Mouse (Mus musculus) kidney, postnatal 0 days (tissue): ENCODE measurements at regions not wholly inside any gene's neighbourhood (a gene's known extent, or its start where the extent isn't known, plus 50 kb on each side); places are given as distances from the start of the nearest gene placed in this dataset.

ENCODE experiments used
- ATAC-seq: fragments of 200-750 bp; cut with Nextera tagmentation; replicated peaks from 2 replicates; pipeline ENCODE4 v1.8.0; 2017; ENCODE audit warnings: low read depth, moderate number of reproducible peaks, moderate TSS enrichment, moderate library complexity; ENCODE audit not compliant: low FRiP score
- DNase-seq: peaks from one replicate; pipeline ENCODE4 v3.0.0-alpha.2; 2016; ENCODE audit warnings: low spot score
- H3K27ac ChIP-seq: fragments of 300-500 bp; sonication (generic); 2 replicates; pipeline ENCODE4 v1.5.1; 2014; ENCODE audit warnings: mild to moderate bottlenecking
- H3K27me3 ChIP-seq: fragments of 300-500 bp; sonication (generic); 2 replicates; pipeline ENCODE4 v1.6.1; 2014; ENCODE audit warnings: low read length, mixed read lengths; ENCODE audit not compliant: insufficient read depth
- H3K36me3 ChIP-seq: fragments of 300-500 bp; sonication (generic); 2 replicates; pipeline ENCODE4 v1.6.1; 2014; ENCODE audit warnings: low read length, mixed read lengths; ENCODE audit not compliant: insufficient read depth
- H3K4me1 ChIP-seq: fragments of 300-500 bp; sonication (generic); replicated peaks from 2 replicates; pipeline ENCODE4 v1.6.1; 2014; ENCODE audit warnings: antibody characterized with exemption, low read length, mixed read lengths; ENCODE audit not compliant: insufficient read depth
- H3K4me2 ChIP-seq: fragments of 300-500 bp; sonication (generic); 2 replicates; pipeline ENCODE4 v1.6.1; 2014; ENCODE audit warnings: mild to moderate bottlenecking, low read length, moderate library complexity, mixed read lengths
- H3K4me3 ChIP-seq: fragments of 300-500 bp; sonication (generic); replicated peaks from 2 replicates; pipeline ENCODE4 v1.5.1; 2014; ENCODE audit warnings: low read depth, low read length
- H3K9ac ChIP-seq: fragments of 300-500 bp; sonication (generic); 2 replicates; pipeline ENCODE4 v1.6.1; 2014; ENCODE audit warnings: low read depth, low read length
- H3K9me3 ChIP-seq: fragments of 300-500 bp; sonication (generic); replicated peaks from 2 replicates; pipeline ENCODE4 v1.6.1; 2016; ENCODE audit warnings: low read length, inconsistent platforms, mixed read lengths
- CTCF ChIP-seq: IDR thresholded peaks from 2 replicates; pipeline ENCODE4 v1.5.1; 2016; ENCODE audit warnings: antibody characterized with exemption, low read depth, mild to moderate bottlenecking, moderate library complexity
- WGBS: fragments of 180-500 bp; shearing (Covaris S2); extraction: QIAGEN DNeasy Blood & Tissue Kit; methylation state at CpG from one replicate; pipeline ENCODE4 v1.1.7; 2014; 5-methylcytosine and 5-hydroxymethylcytosine counted together

DNA sequence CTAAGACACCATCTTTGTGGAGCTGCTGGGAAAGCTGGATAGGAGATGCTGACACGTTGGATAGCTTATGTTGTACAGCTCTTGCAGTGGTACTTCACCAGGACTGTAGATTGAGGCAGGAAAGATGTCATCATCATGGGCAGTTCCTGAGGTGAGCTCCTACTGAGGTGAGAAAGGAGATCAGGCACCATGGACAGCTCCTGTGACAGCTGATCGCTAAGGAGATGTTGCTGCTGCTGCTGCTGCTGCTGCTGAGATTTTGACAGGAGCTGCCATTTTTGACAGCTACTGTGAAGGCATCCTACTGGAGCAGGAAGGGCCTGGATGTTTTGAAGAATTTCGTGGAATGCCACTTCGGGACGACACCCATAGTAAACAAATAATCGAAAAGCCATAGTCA is 152.6 kb downstream of the Adam29 start:
- Histone ChIP-seq H3K36me3 (no peaks in the 10 kb centered on the region), H3K27me3 (no peaks in the 10 kb centered on the region), H3K9ac (no peak overlapping the region), H3K4me3 (no peak overlapping the region), H3K27ac (no peak overlapping the region), H3K4me1 (no peaks in the 10 kb centered on the region), H3K9me3 (no peaks in the 10 kb centered on the region), H3K4me2 (no peak overlapping the region)
- ATAC-seq = no peak
- no peak for TF ChIP-seq CTCF
- WGBS = 58% methylated on average over 6 of the region's 6 CpGs
- peak; percentile 19 for DNase-seq

- no peak for TF ChIP-seq CTCF
- Histone ChIP-seq H3K27ac (no peak overlapping the region), H3K4me3 (no peak overlapping the region), H3K4me1 (no peaks in the 10 kb centered on the region), H3K36me3 (no peaks in the 10 kb centered on the region), H3K4me2 (no peak overlapping the region), H3K27me3 (no peaks in the 10 kb centered on the region), H3K9ac (no peak overlapping the region), H3K9me3 (no peaks in the 10 kb centered on the region)
- 80% methylated on average over 5 of the region's 5 CpGs for WGBS
- no peak for ATAC-seq
- DNase-seq = no peak
Observed at GRCm38 (mm10) chr8:55724303-55725279, 182.2 kb downstream of the Adam29 start.

DNA sequence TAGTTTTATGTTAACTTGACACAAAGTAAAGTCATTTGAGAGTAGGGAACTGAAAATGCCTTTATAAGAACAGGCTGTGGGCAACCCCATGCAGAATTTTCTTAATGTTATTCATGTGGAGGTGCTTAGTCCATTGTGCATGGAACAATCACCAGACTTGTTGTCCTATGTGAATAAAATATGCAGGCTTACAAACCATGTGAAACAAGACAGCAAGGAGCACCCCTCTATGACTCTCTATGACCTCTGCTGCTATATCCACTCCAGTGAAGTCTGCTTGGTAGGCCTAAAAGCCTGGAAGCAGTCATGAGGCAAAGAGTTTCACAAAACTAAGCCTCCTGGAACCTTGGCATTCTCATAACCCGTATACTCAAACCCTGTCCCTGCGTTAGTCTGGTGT is 215.0 kb downstream of the Adam29 start:
- no peak overlapping the region for H3K9ac ChIP-seq
- ATAC-seq = no peak
- WGBS = 92% methylated on average over 2 of the region's 2 CpGs

DNA sequence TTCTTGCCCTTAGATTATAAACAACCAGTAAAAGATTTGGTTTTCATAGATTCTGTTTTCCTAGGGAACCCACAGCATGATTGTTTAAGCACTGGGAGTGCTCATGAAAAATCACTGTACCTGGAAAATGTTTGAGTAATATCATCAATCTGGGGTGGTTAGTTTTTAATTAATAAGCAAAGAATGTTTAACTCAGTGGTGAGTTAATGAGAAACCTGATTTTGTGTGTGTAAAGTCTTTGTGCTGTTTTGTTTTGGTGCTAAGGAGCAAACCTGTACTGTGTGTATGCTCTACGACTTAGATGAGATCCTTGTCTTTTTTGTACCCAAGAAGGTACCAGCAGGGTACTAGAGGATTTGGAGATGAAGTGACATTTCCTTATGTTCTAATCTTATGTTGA is 226.3 kb downstream of the Adam29 start:
- no peaks in the 10 kb centered on the region for H3K9me3 ChIP-seq
- no peak overlapping the region for H3K4me3 ChIP-seq
- ATAC-seq (no peak), DNase-seq (no peak)
- H3K27ac ChIP-seq = no peak overlapping the region
- 52% methylated on average over 1 of the region's 1 CpGs for WGBS
- H3K36me3 ChIP-seq = no peaks in the 10 kb centered on the region
- H3K4me2 ChIP-seq = no peak overlapping the region
- no peak overlapping the region for H3K9ac ChIP-seq
- no peak for TF ChIP-seq CTCF
- no peaks in the 10 kb centered on the region for H3K27me3 ChIP-seq
- H3K4me1 ChIP-seq = no peaks in the 10 kb centered on the region

More for the DNA sequence above, 215.0 kb downstream of the Adam29 start:
- Histone ChIP-seq H3K4me3 (no peak overlapping the region), H3K9me3 (no peaks in the 10 kb centered on the region), H3K36me3 (no peaks in the 10 kb centered on the region), H3K4me2 (no peak overlapping the region), H3K4me1 (no peaks in the 10 kb centered on the region), H3K27ac (no peak overlapping the region), H3K27me3 (no peaks in the 10 kb centered on the region)
- TF ChIP-seq CTCF = no peak
- no peak for DNase-seq

DNA sequence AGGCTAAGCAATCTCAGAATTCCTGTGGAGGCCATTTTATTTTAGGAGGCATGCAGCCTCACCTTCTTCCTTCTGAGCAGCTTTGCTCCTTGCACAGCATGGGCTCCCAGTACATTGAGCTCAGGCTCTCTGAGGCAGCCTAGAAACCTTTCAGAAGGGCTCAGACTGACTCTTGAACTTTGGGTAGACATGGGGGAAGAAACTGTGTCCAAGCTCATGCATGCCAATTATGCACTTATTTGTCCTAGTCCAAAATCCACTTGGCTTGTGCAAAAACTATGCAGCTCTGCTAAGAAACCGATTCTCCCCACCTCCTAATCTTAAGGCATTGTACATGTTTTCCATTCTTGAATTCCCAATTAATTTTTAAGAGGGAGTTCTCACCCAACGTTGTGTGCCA is 268.0 kb downstream of the Adam29 start:
- no peaks in the 10 kb centered on the region for H3K27me3 ChIP-seq
- H3K36me3 ChIP-seq = no peaks in the 10 kb centered on the region
- no peaks in the 10 kb centered on the region for H3K4me1 ChIP-seq
- no peak overlapping the region for H3K4me3 ChIP-seq
- no peak for TF ChIP-seq CTCF
- H3K9ac ChIP-seq = no peak overlapping the region
- no peak overlapping the region for H3K4me2 ChIP-seq
- ATAC-seq = no peak
- WGBS = 79% methylated on average over 2 of the region's 2 CpGs
- no peak for DNase-seq
- no peak overlapping the region for H3K27ac ChIP-seq
- H3K9me3 ChIP-seq = no peaks in the 10 kb centered on the region

DNA sequence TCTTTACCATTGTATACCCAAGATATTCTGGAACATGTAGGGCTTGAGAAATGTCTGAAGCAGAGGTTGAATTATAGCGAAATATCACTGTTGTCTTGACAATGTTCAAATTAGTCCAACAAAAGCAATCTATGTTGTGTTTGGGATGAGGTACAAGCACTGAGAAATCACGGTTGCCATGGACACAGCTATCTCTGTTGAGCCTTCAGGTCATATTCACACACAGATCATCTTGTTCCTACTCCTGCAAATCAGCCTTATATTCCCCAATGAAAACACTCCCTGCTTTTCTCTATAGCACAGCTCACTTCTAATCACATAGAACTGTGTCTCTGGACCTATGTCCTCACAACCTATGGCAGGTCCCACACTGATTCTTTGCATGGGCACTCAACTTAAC is 284.3 kb downstream of the Adam29 start:
- 80% methylated on average over 2 of the region's 2 CpGs for whole genome bisulfite sequencing
- no peak overlapping the region for H3K4me3 ChIP-seq

More for the DNA sequence above, 284.3 kb downstream of the Adam29 start:
- Histone ChIP-seq H3K36me3 (no peaks in the 10 kb centered on the region), H3K4me1 (no peaks in the 10 kb centered on the region), H3K27me3 (no peaks in the 10 kb centered on the region), H3K9ac (no peak overlapping the region), H3K4me2 (no peak overlapping the region), H3K27ac (no peak overlapping the region), H3K9me3 (no peaks in the 10 kb centered on the region)
- ATAC-seq = no peak
- no peak for TF ChIP-seq CTCF
- DNase-seq = no peak
